Mouse (Mus musculus) CH12.LX (cell line): ENCODE data around the gene Grin2c. TPM values are rescaled to one million over a fixed set of nuclear protein-coding genes. Genes with fewer than 3 reads are reported as not detected.
A peak's percentile ranks its signal among the peaks of the same experiment; 100 is the strongest.

ENCODE experiments used
- DNase-seq: peaks from one replicate; pipeline ENCODE4 v3.0.0-alpha.2; 2013; ENCODE audit errors: extremely low read depth
- H3K27ac ChIP-seq: 2 replicates; pipeline ENCODE4 v1.5.1; 2012; ENCODE audit warnings: low read depth, mild to moderate bottlenecking, control low read depth, moderate library complexity; ENCODE audit not compliant: insufficient read depth
- H3K27me3 ChIP-seq: replicated peaks from 2 replicates; pipeline ENCODE3; 2012; ENCODE audit warnings: inconsistent platforms
- H3K36me3 ChIP-seq, 2 experiments: replicated peaks in 1 of 2; 2 replicates each; pipeline versions ENCODE3 to v1.6.1; 2012; ENCODE audit warnings: inconsistent platforms in 1 of 2, low read length in 1 of 2, mild to moderate bottlenecking in 1 of 2, mixed read lengths in 1 of 2, moderate library complexity in 1 of 2; ENCODE audit not compliant: control insufficient read depth in 1 of 2, insufficient read depth in 1 of 2
- H3K4me1 ChIP-seq, 2 experiments: 2 replicates each; pipeline ENCODE4 v1.6.1; 2012; ENCODE audit warnings: inconsistent platforms in 1 of 2, moderate library complexity in 1 of 2; ENCODE audit not compliant: insufficient read depth in 2 of 2, control insufficient read depth in 1 of 2
- H3K4me2 ChIP-seq: 2 replicates; pipeline ENCODE4 v1.6.1; 2012; ENCODE audit warnings: low read depth, mild to moderate bottlenecking, control low read depth; ENCODE audit not compliant: poor library complexity, insufficient read depth, severe bottlenecking
- H3K4me3 ChIP-seq, 3 experiments: fragments of 150-350 bp in 1 of 3; sonication (generic) in 1 of 3; replicated peaks in 1 of 3; 2 replicates each; pipeline versions ENCODE3 to v1.5.1; 2011 to 2012; ENCODE audit warnings: low read depth in 2 of 3, low read length in 2 of 3, mild to moderate bottlenecking in 2 of 3, moderate library complexity in 2 of 3, control low read depth in 1 of 3, improper control_type of control experiment in 1 of 3, inconsistent platforms in 1 of 3, mixed read lengths in 1 of 3; ENCODE audit not compliant: poor library complexity in 1 of 3
- H3K79me2 ChIP-seq: replicated peaks from 2 replicates; pipeline ENCODE4 v1.6.1; 2012; ENCODE audit warnings: mild to moderate bottlenecking, moderate library complexity; ENCODE audit not compliant: control insufficient read depth, poor library complexity, insufficient read depth, severe bottlenecking; ENCODE audit errors: extremely low read depth
- H3K9ac ChIP-seq: 2 replicates; pipeline ENCODE4 v1.6.1; 2012; ENCODE audit warnings: low read depth, mild to moderate bottlenecking, control low read depth, moderate library complexity; ENCODE audit not compliant: insufficient read depth
- H3K9me3 ChIP-seq: replicated peaks from 2 replicates; pipeline ENCODE3; 2012; ENCODE audit warnings: low read length, inconsistent platforms, mixed read lengths
- BHLHE40 ChIP-seq: IDR thresholded peaks from 2 replicates; pipeline ENCODE4 v1.6.1; 2011; ENCODE audit warnings: mild to moderate bottlenecking, low read depth, low read length, improper control_type of control experiment
- CHD1 ChIP-seq: IDR thresholded peaks from 2 replicates; pipeline ENCODE4 v1.6.1; 2012; ENCODE audit warnings: low read depth, low read length, improper control_type of control experiment, inconsistent platforms
- CHD2 ChIP-seq: IDR thresholded peaks from 2 replicates; pipeline ENCODE4 v1.6.1; 2011; ENCODE audit warnings: low read length, improper control_type of control experiment
- CTCF ChIP-seq, 2 experiments: IDR thresholded peaks in 1 of 2; conservative IDR thresholded peaks in 1 of 2; 2 replicates each; pipeline ENCODE4 v1.5.1; 2011 to 2012; ENCODE audit warnings: low read depth in 2 of 2, low read length in 2 of 2, improper control_type of control experiment in 1 of 2, inconsistent platforms in 1 of 2, mild to moderate bottlenecking in 1 of 2, moderate library complexity in 1 of 2
- E2F4 ChIP-seq: IDR thresholded peaks from 2 replicates; pipeline ENCODE4 v1.6.1; 2011; ENCODE audit warnings: low read depth, low read length, improper control_type of control experiment; ENCODE audit not compliant: insufficient replicate concordance
- ELF1 ChIP-seq: IDR thresholded peaks from 2 replicates; pipeline ENCODE4 v1.6.1; 2014; ENCODE audit warnings: low read depth, mild to moderate bottlenecking, inconsistent platforms, low read length, improper control_type of control experiment
- EP300 ChIP-seq: IDR thresholded peaks from 2 replicates; pipeline ENCODE4 v1.6.1; 2011; ENCODE audit warnings: low read length, improper control_type of control experiment
- ETS1 ChIP-seq: conservative IDR thresholded peaks from 2 replicates; pipeline ENCODE4 v1.6.1; 2012; ENCODE audit warnings: low read depth, mild to moderate bottlenecking, inconsistent platforms, low read length, improper control_type of control experiment, moderate library complexity
- GABPA ChIP-seq: IDR thresholded peaks from 2 replicates; pipeline ENCODE4 v1.6.1; 2012; ENCODE audit warnings: low read depth, low read length, improper control_type of control experiment, inconsistent platforms; ENCODE audit not compliant: insufficient replicate concordance
- HCFC1 ChIP-seq: IDR thresholded peaks from 2 replicates; pipeline ENCODE4 v1.6.1; 2012; ENCODE audit warnings: low read depth, mild to moderate bottlenecking, inconsistent platforms, low read length, improper control_type of control experiment
- JUN ChIP-seq: IDR thresholded peaks from 2 replicates; pipeline ENCODE4 v1.6.1; 2011; ENCODE audit warnings: low read depth, mild to moderate bottlenecking, low read length, improper control_type of control experiment, moderate library complexity; ENCODE audit not compliant: insufficient read depth
- KAT2A ChIP-seq: IDR thresholded peaks from 2 replicates; pipeline ENCODE4 v1.6.1; 2012; ENCODE audit warnings: low read length, improper control_type of control experiment, inconsistent platforms; ENCODE audit not compliant: insufficient replicate concordance
- MAFK ChIP-seq: IDR thresholded peaks from 2 replicates; pipeline ENCODE4 v1.6.1; 2011; ENCODE audit warnings: low read length, improper control_type of control experiment; ENCODE audit not compliant: insufficient replicate concordance
- MAX ChIP-seq: IDR thresholded peaks from 2 replicates; pipeline ENCODE4 v1.6.1; 2011; ENCODE audit warnings: low read length, improper control_type of control experiment
- MEF2A ChIP-seq: IDR thresholded peaks from 2 replicates; pipeline ENCODE4 v1.6.1; 2014; ENCODE audit warnings: low read depth, mild to moderate bottlenecking, inconsistent platforms, low read length, improper control_type of control experiment, borderline replicate concordance
- MYC ChIP-seq: IDR thresholded peaks from 2 replicates; pipeline ENCODE4 v1.6.1; 2011; ENCODE audit warnings: low read depth, mild to moderate bottlenecking, improper control_type of control experiment, low read length
- NELFE ChIP-seq: IDR thresholded peaks from 2 replicates; pipeline ENCODE4 v1.6.1; 2011; ENCODE audit warnings: low read depth, low read length, improper control_type of control experiment
- PAX5 ChIP-seq: IDR thresholded peaks from 2 replicates; pipeline ENCODE4 v1.6.1; 2012; ENCODE audit warnings: low read length, inconsistent platforms, mixed read lengths
- POLR2A ChIP-seq: IDR thresholded peaks from 2 replicates; pipeline ENCODE4 v1.6.1; 2011; ENCODE audit warnings: low read depth, mild to moderate bottlenecking, improper control_type of control experiment, low read length
- POLR2AphosphoS2 ChIP-seq: IDR thresholded peaks from 2 replicates; pipeline ENCODE4 v1.6.1; 2011; ENCODE audit warnings: low read depth, low read length, improper control_type of control experiment
- RAD21 ChIP-seq: IDR thresholded peaks from 2 replicates; pipeline ENCODE4 v1.6.1; 2011; ENCODE audit warnings: low read depth, mild to moderate bottlenecking, low read length, improper control_type of control experiment, moderate library complexity
- RCOR1 ChIP-seq: conservative IDR thresholded peaks from 2 replicates; pipeline ENCODE4 v1.6.1; 2012; ENCODE audit warnings: low read depth, mild to moderate bottlenecking, inconsistent platforms, low read length, improper control_type of control experiment
- SIN3A ChIP-seq: IDR thresholded peaks from 2 replicates; pipeline ENCODE4 v1.6.1; 2012; ENCODE audit warnings: low read length, improper control_type of control experiment, inconsistent platforms
- SMC3 ChIP-seq: IDR thresholded peaks from 2 replicates; pipeline ENCODE4 v1.6.1; 2011; ENCODE audit warnings: low read depth, low read length, improper control_type of control experiment
- TCF12 ChIP-seq: IDR thresholded peaks from 2 replicates; pipeline ENCODE4 v1.6.1; 2014; ENCODE audit warnings: low read depth, mild to moderate bottlenecking, inconsistent platforms, low read length, improper control_type of control experiment
- UBTF ChIP-seq: IDR thresholded peaks from 2 replicates; pipeline ENCODE4 v1.6.1; 2012; ENCODE audit warnings: low read depth, mild to moderate bottlenecking, inconsistent platforms, low read length, improper control_type of control experiment, moderate library complexity
- USF1 ChIP-seq: IDR thresholded peaks from 2 replicates; pipeline ENCODE4 v1.6.1; 2014; ENCODE audit warnings: low read depth, mild to moderate bottlenecking, inconsistent platforms, low read length, improper control_type of control experiment
- USF2 ChIP-seq: conservative IDR thresholded peaks from 2 replicates; pipeline ENCODE4 v1.6.1; 2011; ENCODE audit warnings: low read depth, low read length, improper control_type of control experiment
- ZC3H11A ChIP-seq: IDR thresholded peaks from 2 replicates; pipeline ENCODE4 v1.6.1; 2012; ENCODE audit warnings: low read depth, mild to moderate bottlenecking, inconsistent platforms, low read length, improper control_type of control experiment
- ZKSCAN1 ChIP-seq: IDR thresholded peaks from 2 replicates; pipeline ENCODE4 v1.6.1; 2012; ENCODE audit warnings: low read depth, inconsistent platforms, low read length, improper control_type of control experiment, borderline replicate concordance
- ZMIZ1 ChIP-seq: IDR thresholded peaks from 2 replicates; pipeline ENCODE4 v1.6.1; 2012; ENCODE audit warnings: low read depth, mild to moderate bottlenecking, inconsistent platforms, low read length, improper control_type of control experiment
- ZNF384 ChIP-seq: IDR thresholded peaks from 2 replicates; pipeline ENCODE4 v1.6.1; 2012; ENCODE audit warnings: low read depth, low read length, improper control_type of control experiment, inconsistent platforms
- dilution Hi-C: fragments of 300-500 bp; cut with MboI; formaldehyde crosslinking; loops from 2 replicates; pipeline ENCODE4 v1.14.3; 2020; ENCODE audit warnings: low sequenced_read_pairs; ENCODE audit not compliant: extremely low pct_unique_long_range_greater_than_20kb, extremely low pct_ligation_motif_present
- in situ Hi-C: fragments of 300-500 bp; cut with MboI; formaldehyde crosslinking; loops from 3 replicates; pipeline ENCODE4 v1.14.3; 2019; ENCODE audit warnings: low sequenced_read_pairs, low pct_ligation_motif_present, low pct_unique_long_range_greater_than_20kb, mixed read lengths
- polyA plus RNA-seq: library from polyadenylated mRNA; unstranded; fragments of >175 nt; gene quantifications from 2 replicates; pipeline ENCODE4 v1.2.1, GENCODE M21; 2012; ENCODE audit warnings: low read depth; ENCODE audit not compliant: insufficient read length
- total RNA-seq, 2 experiments: library from RNA; depleted of rRNA; stranded (reverse); fragments of 300-350 nt in 1 of 2; fragments of >200 nt in 1 of 2; gene quantifications; 2 replicates each; pipeline ENCODE4 v1.2.3; 2012 to 2014

Grin2c gene
- total and polyA plus RNA-seq, 3 experiments = 0.04 TPM; not detected in 2

DNA sequence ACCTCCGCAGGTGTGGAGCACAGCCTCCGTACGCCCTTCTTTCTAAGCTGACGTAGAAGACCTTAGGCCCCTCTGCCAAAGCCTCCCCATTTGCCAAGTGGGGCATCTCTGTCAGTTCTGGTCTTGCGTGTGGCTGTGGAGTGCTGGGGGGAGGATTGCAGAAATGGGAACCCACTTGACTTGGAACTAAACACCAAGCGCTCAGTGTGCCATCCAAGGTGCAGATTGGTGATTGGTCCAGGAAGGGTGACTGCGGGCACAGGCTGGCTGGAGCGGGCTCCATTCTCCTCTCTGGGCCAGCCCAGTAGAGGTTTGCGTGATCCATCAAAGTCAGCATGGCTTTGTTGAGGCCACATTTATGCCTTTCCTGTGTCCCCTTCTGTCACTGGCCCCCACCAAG is 64.3 kb downstream of the Grin2c start:
- H3K9me3 ChIP-seq = no peaks in the 10 kb centered on the region
- H3K27ac ChIP-seq = no peak overlapping the region
- H3K9ac ChIP-seq = no peak overlapping the region
- in situ Hi-C loops = loop anchor here (5.0 kb wide), 1 partner anchor 155 kb away; no protein-coding TSS in a partner anchor
- 0 out of 4 replicates have a peak, but pooled peaks cover 0 to 2% of the 10 kb centered on the region in 2 experiments for H3K4me1 ChIP-seq
- DNase-seq = no peak
- H3K4me3 ChIP-seq = no peak overlapping the region
- dilution Hi-C loops = no loop called here
- H3K4me2 ChIP-seq = no peak overlapping the region
- H3K79me2 ChIP-seq = no peaks in the 10 kb centered on the region
- peaks cover 65 to 97% of the 10 kb centered on the region in 2 experiments for H3K36me3 ChIP-seq
- H3K27me3 ChIP-seq = no peaks in the 10 kb centered on the region
- no peak for TF ChIP-seq ELF1
- TF ChIP-seq SMC3 = no peak
- no peak for TF ChIP-seq BHLHE40
- TF ChIP-seq ZNF384 = no peak
- no peak for TF ChIP-seq MEF2A
- no peak for TF ChIP-seq CTCF (conservative IDR thresholded peaks at IDR 0.05 in 1 of 2, IDR thresholded peaks at IDR 0.05 in 1 of 2; ENCODE audit: low read depth in 2 of 2, low read length in 2 of 2)
- no peak for TF ChIP-seq MAX
- no peak for TF ChIP-seq KAT2A
- no peak for TF ChIP-seq ZKSCAN1
- no peak for TF ChIP-seq CHD1
- TF ChIP-seq MYC = no peak
- no peak for TF ChIP-seq JUN
- TF ChIP-seq UBTF = no peak
- no peak for TF ChIP-seq TCF12
- no peak for TF ChIP-seq PAX5

GRCm38 (mm10) chr11:115202316-115202715 is 64.7 kb downstream of the Grin2c start:
- in situ Hi-C loops = loop anchor here (5.0 kb wide), 1 partner anchor 155 kb away; no protein-coding TSS in a partner anchor
- no peaks in the 10 kb centered on the region for H3K9me3 ChIP-seq
- dilution Hi-C loops = no loop called here
- no peak overlapping the region for H3K4me3 ChIP-seq
- peaks cover 64 to 97% of the 10 kb centered on the region in 2 experiments for H3K36me3 ChIP-seq
- no peak overlapping the region for H3K27ac ChIP-seq
- 0 out of 4 replicates have a peak, but pooled peaks cover 0 to 2% of the 10 kb centered on the region in 2 experiments for H3K4me1 ChIP-seq
- no peak overlapping the region for H3K4me2 ChIP-seq
- H3K79me2 ChIP-seq = no peaks in the 10 kb centered on the region
- peak; percentile 76 for DNase-seq
- no peaks in the 10 kb centered on the region for H3K27me3 ChIP-seq
- H3K9ac ChIP-seq = no peak overlapping the region
- TF ChIP-seq UBTF (no peak), MEF2A (no peak), NELFE (no peak; the same call in 1 of the 2 replicates), HCFC1 (no peak), USF2 (no peak), POLR2A (no peak), CTCF (conservative IDR thresholded peaks at IDR 0.05 in 1 of 2, IDR thresholded peaks at IDR 0.05 in 1 of 2; ENCODE audit: low read depth in 2 of 2, low read length in 2 of 2) (peak; percentile 88 to 99), MAFK (no peak), ZC3H11A (peak; percentile 89), E2F4 (no peak), EP300 (no peak), SIN3A (no peak), CHD1 (no peak), USF1 (no peak), BHLHE40 (no peak), RCOR1 (no peak), RAD21 (peak; percentile 98), ZMIZ1 (no peak), MAX (no peak), JUN (no peak), GABPA (no peak), KAT2A (no peak), POLR2AphosphoS2 (no peak), TCF12 (no peak), MYC (no peak), ZNF384 (no peak), CHD2 (no peak), ETS1 (no peak)
